Mouse (Mus musculus) limb, embryonic 10.5 days (tissue): ENCODE measurements around the gene Hs3st6. TPM values are rescaled to one million over a fixed set of nuclear protein-coding genes. Genes with fewer than 3 reads are reported as not detected.

Experiments
- DNase-seq: peaks from one replicate; pipeline ENCODE4 v3.0.0-alpha.2; 2017; ENCODE audit warnings: low spot score
- H3K27ac ChIP-seq: fragments of 300-500 bp; sonication (generic); 2 replicates; pipeline ENCODE4 v1.5.1; 2016; ENCODE audit warnings: mild to moderate bottlenecking
- H3K27me3 ChIP-seq: fragments of 300-500 bp; sonication (generic); 2 replicates; pipeline ENCODE4 v1.6.1; 2016; ENCODE audit warnings: low read depth, mild to moderate bottlenecking; ENCODE audit not compliant: poor library complexity, severe bottlenecking
- H3K36me3 ChIP-seq: fragments of 300-500 bp; sonication (generic); 2 replicates; pipeline ENCODE4 v1.6.1; 2016; ENCODE audit warnings: mild to moderate bottlenecking, moderate library complexity
- H3K4me1 ChIP-seq: fragments of 300-500 bp; sonication (generic); 2 replicates; pipeline ENCODE4 v1.6.1; 2016
- H3K4me3 ChIP-seq: fragments of 300-500 bp; sonication (generic); 2 replicates; pipeline ENCODE4 v1.5.1; 2016; ENCODE audit warnings: mild to moderate bottlenecking, moderate library complexity
- H3K9me3 ChIP-seq: fragments of 300-500 bp; sonication (generic); replicated peaks from 2 replicates; pipeline ENCODE4 v1.6.1; 2016; ENCODE audit warnings: mild to moderate bottlenecking
- WGBS: fragments of 180-500 bp; shearing (Covaris S2); methylation state at CpG from one replicate; pipeline ENCODE4 v1.1.7; 2016; 5-methylcytosine and 5-hydroxymethylcytosine counted together
- polyA plus RNA-seq: library from polyadenylated mRNA; unstranded; fragments of >200 nt; fragmentation: Nextera tagmentation; extraction: Ambion mirVana; gene quantifications from 2 replicates; pipeline ENCODE4 v1.2.1, GENCODE M21; 2016

Gene Hs3st6
- polyA plus RNA-seq, 1 experiment from 2014 or later: 3.2 TPM

- DNase-seq: no peak
- WGBS: 79% methylated on average over 1 of the region's 1 CpGs
- Histone ChIP-seq H3K27me3 (peaks cover 45% of the 10 kb centered on the region), H3K4me1 (peaks cover 68% of the 10 kb centered on the region), H3K27ac (0 out of 2 replicates have a peak overlapping the region, but pooled peaks have one; percentile 21), H3K9me3 (no peaks in the 10 kb centered on the region), H3K36me3 (peaks cover 4% of the 10 kb centered on the region; the same call in 1 of the 2 replicates), H3K4me3 (no peak overlapping the region)
Measured at GRCm38 (mm10) chr17:24757394-24757793, 4.6 kb downstream of the Hs3st6 start.

- Histone ChIP-seq H3K36me3 (peaks cover 4% of the 10 kb centered on the region; the same call in 1 of the 2 replicates), H3K27ac (peak overlapping the region; percentile 75), H3K4me3 (peak overlapping the region; percentile 3; the same call in 1 of the 2 replicates), H3K9me3 (no peaks in the 10 kb centered on the region), H3K4me1 (peaks cover 61% of the 10 kb centered on the region), H3K27me3 (peaks cover 8% of the 10 kb centered on the region; the same call in 1 of the 2 replicates)
- 27% methylated on average over 5 of the region's 5 CpGs for WGBS
- peak; percentile 78 for DNase-seq
Measured at GRCm38 (mm10) chr17:24761121-24761520, 8.3 kb downstream of the Hs3st6 start.

- no peaks in the 10 kb centered on the region for H3K36me3 ChIP-seq
- H3K4me1 ChIP-seq: peaks cover 57% of the 10 kb centered on the region
- DNase-seq: no peak
- 57% methylated on average over 22 of the region's 22 CpGs for WGBS
- H3K9me3 ChIP-seq: no peaks in the 10 kb centered on the region
- peaks cover 17% of the 10 kb centered on the region; the same call in 1 of the 2 replicates for H3K27me3 ChIP-seq
- H3K4me3 ChIP-seq: no peak overlapping the region
- H3K27ac ChIP-seq: peak overlapping the region; percentile 59; the same call in 1 of the 2 replicates
Measured at GRCm38 (mm10) chr17:24765016-24765905, 12.5 kb downstream of the Hs3st6 start.

- Histone ChIP-seq H3K4me1 (peaks cover 49% of the 10 kb centered on the region), H3K27me3 (peaks cover 17% of the 10 kb centered on the region; the same call in 1 of the 2 replicates), H3K36me3 (no peaks in the 10 kb centered on the region), H3K4me3 (no peak overlapping the region), H3K27ac (no peak overlapping the region), H3K9me3 (no peaks in the 10 kb centered on the region)
- 35% methylated on average over 12 of the region's 12 CpGs for WGBS
- DNase-seq: no peak
Measured at GRCm38 (mm10) chr17:24766266-24766875, 13.6 kb downstream of the Hs3st6 start.

- H3K27ac ChIP-seq: no peak overlapping the region
Measured at GRCm38 (mm10) chr17:24769146-24769545, 16.4 kb downstream of the Hs3st6 start.

GRCm38 (mm10) chr17:24773241-24773640 lies 20.5 kb downstream of the Hs3st6 start:
- Histone ChIP-seq H3K36me3 (no peaks in the 10 kb centered on the region), H3K9me3 (no peaks in the 10 kb centered on the region), H3K27ac (no peak overlapping the region), H3K4me1 (peaks cover 23% of the 10 kb centered on the region), H3K27me3 (peaks cover 13% of the 10 kb centered on the region; the same call in 1 of the 2 replicates), H3K4me3 (no peak overlapping the region)
- WGBS: 83% methylated on average over 5 of the region's 5 CpGs
- DNase-seq: no peak

More at GRCm38 (mm10) chr17:24769146-24769545, 16.4 kb downstream of the Hs3st6 start:
- no peak for DNase-seq
- Histone ChIP-seq H3K4me3 (no peak overlapping the region), H3K27me3 (peaks cover 17% of the 10 kb centered on the region; the same call in 1 of the 2 replicates), H3K36me3 (no peaks in the 10 kb centered on the region), H3K4me1 (peaks cover 37% of the 10 kb centered on the region), H3K9me3 (no peaks in the 10 kb centered on the region)
- 50% methylated on average over 3 of the region's 3 CpGs for WGBS

- no peak for DNase-seq
- H3K27me3 ChIP-seq: no peaks in the 10 kb centered on the region
- H3K4me1 ChIP-seq: peaks cover 9% of the 10 kb centered on the region
- H3K9me3 ChIP-seq: no peaks in the 10 kb centered on the region
- H3K4me3 ChIP-seq: no peak overlapping the region
- H3K36me3 ChIP-seq: no peaks in the 10 kb centered on the region
- no peak overlapping the region for H3K27ac ChIP-seq
- WGBS: 87% methylated on average over 8 of the region's 8 CpGs
Measured at GRCm38 (mm10) chr17:24775173-24775572, 22.4 kb downstream of the Hs3st6 start.

GRCm38 (mm10) chr17:24777073-24777472 lies 24.3 kb downstream of the Hs3st6 start:
- Histone ChIP-seq H3K4me1 (peaks cover 9% of the 10 kb centered on the region), H3K27ac (no peak overlapping the region), H3K36me3 (no peaks in the 10 kb centered on the region), H3K4me3 (no peak overlapping the region), H3K27me3 (no peaks in the 10 kb centered on the region), H3K9me3 (no peaks in the 10 kb centered on the region)
- DNase-seq: no peak
- 79% methylated on average over 2 of the region's 2 CpGs for WGBS

- no peaks in the 10 kb centered on the region for H3K9me3 ChIP-seq
- no peak for DNase-seq
- H3K36me3 ChIP-seq: no peaks in the 10 kb centered on the region
- H3K27me3 ChIP-seq: no peaks in the 10 kb centered on the region
- WGBS: 85% methylated on average over 2 of the region's 2 CpGs
- no peak overlapping the region for H3K27ac ChIP-seq
- no peaks in the 10 kb centered on the region for H3K4me1 ChIP-seq
- no peak overlapping the region for H3K4me3 ChIP-seq
Measured at GRCm38 (mm10) chr17:24780821-24781220, 28.0 kb downstream of the Hs3st6 start.

- H3K9me3 ChIP-seq: no peaks in the 10 kb centered on the region
- no peaks in the 10 kb centered on the region for H3K36me3 ChIP-seq
- no peak overlapping the region for H3K27ac ChIP-seq
- no peaks in the 10 kb centered on the region for H3K4me1 ChIP-seq
- WGBS: 65% methylated on average over 8 of the region's 8 CpGs
- peaks cover 6% of the 10 kb centered on the region; the same call in 1 of the 2 replicates for H3K27me3 ChIP-seq
- no peak for DNase-seq
- no peak overlapping the region for H3K4me3 ChIP-seq
Measured at GRCm38 (mm10) chr17:24792190-24792589, 39.4 kb downstream of the Hs3st6 start.

GRCm38 (mm10) chr17:24794791-24795190 lies 42.0 kb downstream of the Hs3st6 start:
- WGBS: 66% methylated on average over 12 of the region's 12 CpGs
- peaks cover 6% of the 10 kb centered on the region; the same call in 1 of the 2 replicates for H3K4me1 ChIP-seq
- H3K36me3 ChIP-seq: no peaks in the 10 kb centered on the region
- H3K9me3 ChIP-seq: no peaks in the 10 kb centered on the region
- DNase-seq: no peak
- peaks cover 6% of the 10 kb centered on the region; the same call in 1 of the 2 replicates for H3K27me3 ChIP-seq
- no peak overlapping the region for H3K27ac ChIP-seq
- no peak overlapping the region for H3K4me3 ChIP-seq

- no peak overlapping the region for H3K27ac ChIP-seq
- WGBS: 80% methylated on average over 3 of the region's 3 CpGs
- no peaks in the 10 kb centered on the region; the same call in 1 of the 2 replicates for H3K27me3 ChIP-seq
- peaks cover 6% of the 10 kb centered on the region; the same call in 1 of the 2 replicates for H3K4me1 ChIP-seq
- no peaks in the 10 kb centered on the region for H3K9me3 ChIP-seq
- no peaks in the 10 kb centered on the region for H3K36me3 ChIP-seq
- no peak overlapping the region for H3K4me3 ChIP-seq
- no peak for DNase-seq
Measured at GRCm38 (mm10) chr17:24796969-24797368, 44.2 kb downstream of the Hs3st6 start.

- DNase-seq: no peak
- 54% methylated on average over 9 of the region's 9 CpGs for WGBS
- H3K4me3 ChIP-seq: no peak overlapping the region
Measured at GRCm38 (mm10) chr17:24798229-24798628, 45.4 kb downstream of the Hs3st6 start.

More at GRCm38 (mm10) chr17:24798229-24798628, 45.4 kb downstream of the Hs3st6 start:
- Histone ChIP-seq H3K27me3 (peaks cover 2% of the 10 kb centered on the region), H3K27ac (no peak overlapping the region), H3K4me1 (peaks cover 6% of the 10 kb centered on the region; the same call in 1 of the 2 replicates), H3K9me3 (no peaks in the 10 kb centered on the region), H3K36me3 (no peaks in the 10 kb centered on the region)
